Mouse (Mus musculus) liver, adult 2 months (tissue): ENCODE measurements at regions not wholly inside any gene's neighbourhood (a gene's known extent, or its start where the extent isn't known, plus 50 kb on each side); places are given as distances from the start of the nearest gene placed in this dataset.

Source experiments
- CTCF ChIP-seq: fragments of 200-500 bp; IDR thresholded peaks from 2 replicates; pipeline ENCODE4 v1.5.1; 2011; ENCODE audit warnings: low read depth, low read length, control low read depth
- POLR2A ChIP-seq: fragments of 200-500 bp; IDR thresholded peaks from 2 replicates; pipeline ENCODE4 v1.6.1; 2011; ENCODE audit warnings: low read length, control low read depth; ENCODE audit not compliant: insufficient read depth; ENCODE audit errors: extremely low read depth

DNA sequence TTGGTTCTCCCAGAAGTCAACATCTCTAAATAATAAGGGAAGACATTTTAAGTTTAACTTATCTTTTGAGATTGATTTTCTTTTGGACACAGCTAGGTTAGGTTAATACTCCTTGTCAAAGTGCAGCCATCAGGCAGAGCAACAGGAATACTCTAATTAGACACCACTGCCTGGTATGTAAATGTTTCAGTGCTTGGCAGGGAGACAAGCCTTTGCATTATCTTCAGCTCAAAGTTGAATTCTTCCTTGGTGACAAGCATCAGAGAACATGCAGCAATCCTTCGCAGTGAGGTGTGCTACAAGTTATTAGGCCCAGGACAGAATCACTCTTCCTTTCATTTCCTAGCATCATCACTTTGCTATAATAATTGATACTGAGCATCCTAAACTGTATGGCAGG lies 608.7 kb downstream of the Rapgef2 start:
- TF ChIP-seq CTCF (no peak), POLR2A (no peak)
